9 mouse cellular contexts compared by ENCODE assay signal in the genomic region with DNA sequence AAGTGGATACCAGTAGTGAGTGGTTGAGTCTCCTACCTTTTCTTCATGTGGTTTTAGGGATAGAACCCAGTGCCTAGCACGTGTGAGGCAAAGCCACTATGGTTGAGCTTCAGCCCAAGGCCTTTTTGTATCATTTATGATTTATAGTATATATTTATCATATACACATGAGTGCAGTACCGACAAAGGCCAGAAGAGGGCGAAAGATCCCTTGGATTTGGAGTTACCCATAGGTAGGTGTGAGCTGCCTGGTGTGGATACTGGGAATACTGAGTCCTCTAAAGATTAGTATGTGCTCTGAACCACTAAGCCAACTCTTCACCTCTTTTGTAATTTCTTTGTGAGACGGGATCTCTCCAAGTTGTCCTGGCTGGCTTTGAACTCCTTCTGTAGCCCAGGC.
DNase-seq lines count a peak whose midpoint lies in the region; ATAC-seq and TF ChIP-seq lines count a peak whose summit lies in the region.
"Had no signal": no experiment of that assay in that cellular context is flagged by ENCODE, and none has a peak within 500 bp of the region (broad histone marks: within the 10 kb centered on the region; RNA-seq: fewer than 3 reads in every experiment).

No protein-coding gene starts in this region.

- H3K9ac ChIP-seq in hindbrain, embryonic 14.5 days: no peak overlapping the region
- H3K9ac ChIP-seq in hindbrain, embryonic 13.5 days: no peak overlapping the region
- H3K9ac ChIP-seq: limb, embryonic 12.5 days had no signal

- no peaks in the 10 kb centered on the region for H3K27me3 ChIP-seq in hindbrain, embryonic 14.5 days (ENCODE audit: control insufficient read depth, insufficient read depth, low read length)
- H3K27me3 ChIP-seq in hindbrain, embryonic 13.5 days: no peaks in the 10 kb centered on the region
- no peaks in the 10 kb centered on the region for H3K27me3 ChIP-seq in thymus, adult 2 months (ENCODE audit: control insufficient read depth, insufficient read depth, low read length)
- H3K27me3 ChIP-seq: limb, embryonic 12.5 days had no signal

- 28% methylated on average over 4 of the region's 4 CpGs for WGBS in hindbrain, embryonic 14.5 days
- WGBS in hindbrain, embryonic 13.5 days: 28% methylated on average over 4 of the region's 4 CpGs
- WGBS in thymus, adult 2 months: 31% methylated on average over 4 of the region's 4 CpGs

- H3K4me1 ChIP-seq in hindbrain, embryonic 14.5 days (replicated peaks; ENCODE audit: control insufficient read depth, insufficient read depth, low read length): no peaks in the 10 kb centered on the region
- 0 out of 2 replicates have a peak, but pooled peaks cover 3% of the 10 kb centered on the region for H3K4me1 ChIP-seq in hindbrain, embryonic 13.5 days (replicated peaks)
- no peaks in the 10 kb centered on the region for H3K4me1 ChIP-seq in thymus, adult 2 months (replicated peaks; ENCODE audit: control insufficient read depth, insufficient read depth, low read length)
- H3K4me1 ChIP-seq: limb, embryonic 12.5 days had no signal

- H3K9me3 ChIP-seq in hindbrain, embryonic 14.5 days (ENCODE audit: control insufficient read depth, low read length): peaks cover 9% of the 10 kb centered on the region; the same call in 1 of the 2 replicates
- H3K9me3 ChIP-seq in hindbrain, embryonic 13.5 days: peaks cover 4% of the 10 kb centered on the region; the same call in 1 of the 2 replicates

- no peak for TF ChIP-seq CTCF in thymus, adult 2 months (IDR thresholded peaks at IDR 0.05; ENCODE audit: borderline replicate concordance, control insufficient read depth, extremely low read depth, insufficient read depth, low read length, poor library complexity)

- H3K36me3 ChIP-seq in hindbrain, embryonic 14.5 days (replicated peaks; ENCODE audit: control insufficient read depth, insufficient read depth): no peaks in the 10 kb centered on the region
- no peaks in the 10 kb centered on the region for H3K36me3 ChIP-seq in hindbrain, embryonic 13.5 days
- H3K36me3 ChIP-seq in thymus, adult 2 months (ENCODE audit: control insufficient read depth, insufficient read depth, low read length): no peaks in the 10 kb centered on the region
- H3K36me3 ChIP-seq: limb, embryonic 12.5 days had no signal

- no peak overlapping the region for H3K4me2 ChIP-seq in hindbrain, embryonic 14.5 days (replicated peaks)
- H3K4me2 ChIP-seq in hindbrain, embryonic 13.5 days: no peak overlapping the region
- H3K4me2 ChIP-seq: limb, embryonic 12.5 days had no signal

- TF ChIP-seq POLR2A in thymus, adult 2 months (IDR thresholded peaks at IDR 0.05; ENCODE audit: control insufficient read depth, extremely low read depth, insufficient read depth, low read length, poor library complexity): no peak

- peak; percentile 53 for DNase-seq in hindbrain, embryonic 14.5 days (ENCODE audit: low spot score)
- DNase-seq in thymus, adult 2 months: peak; percentile 15
- no peak for DNase-seq in thymus, adult 18-20 months
- DNase-seq in embryo, embryonic 11 days: peak; percentile 55
- no peak for DNase-seq in spleen, adult 12 weeks (ENCODE audit: low spot score)
- no peak for DNase-seq in urinary bladder, adult 2 months (ENCODE audit: low spot score)

- no peak overlapping the region for H3K27ac ChIP-seq in hindbrain, embryonic 14.5 days
- H3K27ac ChIP-seq in hindbrain, embryonic 13.5 days: no peak overlapping the region
- no peak overlapping the region for H3K27ac ChIP-seq in thymus, adult 2 months (ENCODE audit: control insufficient read depth, insufficient read depth, low read length)
- H3K27ac ChIP-seq: limb, embryonic 12.5 days had no signal

- ATAC-seq in hindbrain, embryonic 14.5 days (ENCODE audit: low FRiP score): no peak
- no peak for ATAC-seq in hindbrain, embryonic 13.5 days (ENCODE audit: low FRiP score)
- ATAC-seq in megakaryocyte, adult 5-6 weeks (ENCODE audit: poor library complexity, severe bottlenecking): 0 out of 2 replicates have a peak, but pooled peaks have one; percentile 40

- no peak overlapping the region for H3K4me3 ChIP-seq in hindbrain, embryonic 14.5 days (replicated peaks; ENCODE audit: low read length)
- H3K4me3 ChIP-seq in hindbrain, embryonic 13.5 days: no peak overlapping the region
- H3K4me3 ChIP-seq in thymus, adult 2 months (ENCODE audit: control insufficient read depth, insufficient read depth, low read length): no peak overlapping the region
- H3K4me3 ChIP-seq: limb, embryonic 12.5 days had no signal

Comparison
In these comparisons a context has a peak if more than half of its experiments do, and no peak if none do; other contexts are left out.
1. DNase-seq: peak in hindbrain, embryonic 14.5 days (single experiment), thymus, adult 2 months (single experiment) and embryo, embryonic 11 days (single experiment); none in thymus, adult 18-20 months (0 of 2), spleen, adult 12 weeks (single experiment) and urinary bladder, adult 2 months (single experiment).